Mouse (Mus musculus) lung, adult 2 months (tissue): Measurements from ENCODE around the gene Sap25. TPM values are rescaled to one million over a fixed set of nuclear protein-coding genes. Genes with fewer than 3 reads are reported as not detected.
A peak's percentile ranks its signal among the peaks of the same experiment; 100 is the strongest.

Experiments used
- DNase-seq: peaks from one replicate; pipeline ENCODE4 v3.0.0; 2022
- H3K4me1 ChIP-seq: fragments of 200-500 bp; 2 replicates; pipeline ENCODE4 v1.6.1; 2011; ENCODE audit warnings: low read length; ENCODE audit not compliant: control insufficient read depth, insufficient read depth
- H3K4me3 ChIP-seq: fragments of 200-500 bp; replicated peaks from 2 replicates; pipeline ENCODE3; 2011; ENCODE audit warnings: low read depth, mild to moderate bottlenecking, control low read depth, low read length; ENCODE audit errors: extremely low read depth
- CTCF ChIP-seq: fragments of 200-500 bp; IDR thresholded peaks from 2 replicates; pipeline ENCODE4 v1.5.1; 2011; ENCODE audit warnings: mild to moderate bottlenecking, low read length, control low read depth; ENCODE audit not compliant: insufficient read depth
- POLR2A ChIP-seq: fragments of 200-500 bp; IDR thresholded peaks from 2 replicates; pipeline ENCODE4 v1.6.1; 2011; ENCODE audit warnings: low read depth, mild to moderate bottlenecking, control low read depth, low read length, borderline replicate concordance; ENCODE audit errors: extremely low read depth
- WGBS: fragments of 180-500 bp; shearing (Covaris S2); methylation state at CpG from one replicate; pipeline ENCODE4 v1.1.7; 2018; 5-methylcytosine and 5-hydroxymethylcytosine counted together
- polyA plus RNA-seq: library from polyadenylated mRNA; depleted of rRNA; stranded (reverse); fragments of >200 nt; gene quantifications from 2 replicates; pipeline ENCODE4 v1.2.3, GENCODE M21; 2012

Sap25 gene
- polyA plus RNA-seq, 1 experiment = 162 TPM

- peaks cover 3% of the 10 kb centered on the region; the same call in 1 of the 2 replicates for H3K4me1 ChIP-seq
- DNase-seq = peak; percentile 70
- WGBS = 54% methylated on average over 12 of the region's 12 CpGs
- no peak for TF ChIP-seq POLR2A
- TF ChIP-seq CTCF = no peak
- no peak overlapping the region for H3K4me3 ChIP-seq
Observed at GRCm38 (mm10) chr5:137633397-137634084, 7.6 kb upstream of the Sap25 start.

- H3K4me3 ChIP-seq = no peak overlapping the region
- 57% methylated on average over 7 of the region's 7 CpGs for WGBS
- peaks cover 2% of the 10 kb centered on the region; the same call in 1 of the 2 replicates for H3K4me1 ChIP-seq
- TF ChIP-seq CTCF = no peak
- no peak for TF ChIP-seq POLR2A
- DNase-seq = peak; percentile 46
Observed at GRCm38 (mm10) chr5:137639472-137639871, 1.7 kb upstream of the Sap25 start.

GRCm38 (mm10) chr5:137642886-137643285, 1.8 kb downstream of the Sap25 start:
- no peak for DNase-seq
- Histone ChIP-seq H3K4me1 (peaks cover 2% of the 10 kb centered on the region; the same call in 1 of the 2 replicates), H3K4me3 (no peak overlapping the region)
- 39% methylated on average over 4 of the region's 4 CpGs for WGBS
- no peak for TF ChIP-seq CTCF
- TF ChIP-seq POLR2A = no peak

GRCm38 (mm10) chr5:137644484-137644883, 3.4 kb downstream of the Sap25 start:
- 59% methylated on average over 19 of the region's 19 CpGs for WGBS
- DNase-seq = no peak
- TF ChIP-seq POLR2A (no peak), CTCF (no peak)
- H3K4me1 ChIP-seq = peaks cover 2% of the 10 kb centered on the region; the same call in 1 of the 2 replicates
- no peak overlapping the region for H3K4me3 ChIP-seq

GRCm38 (mm10) chr5:137645091-137645651, 4.0 kb downstream of the Sap25 start:
- TF ChIP-seq POLR2A = no peak
- no peak for TF ChIP-seq CTCF
- H3K4me1 ChIP-seq = no peaks in the 10 kb centered on the region
- WGBS = 5% methylated on average over 44 of the region's 44 CpGs
- peak; percentile 48 for DNase-seq
- H3K4me3 ChIP-seq = peak overlapping the region; percentile 20

GRCm38 (mm10) chr5:137645652-137646091, 4.5 kb downstream of the Sap25 start, which contains the start of gene Irs3:
Gene Irs3, minus strand, starts transcription at chr5:137645714.
- TF ChIP-seq CTCF (no peak), POLR2A (peak; percentile 50; the same call in 1 of the 2 replicates)
- no peaks in the 10 kb centered on the region for H3K4me1 ChIP-seq
- peak within 1 kb of the TSS; percentile 20 for H3K4me3 ChIP-seq
- 30% methylated on average over 11 of the region's 11 CpGs for WGBS
- no peak for DNase-seq

- 43% methylated on average over 9 of the region's 9 CpGs for WGBS
- Histone ChIP-seq H3K4me3 (no peak overlapping the region), H3K4me1 (no peaks in the 10 kb centered on the region)
- TF ChIP-seq CTCF (no peak), POLR2A (no peak)
- DNase-seq = no peak
Observed at GRCm38 (mm10) chr5:137647827-137648601, 6.9 kb downstream of the Sap25 start.

- 41% methylated on average over 4 of the region's 4 CpGs for WGBS
- DNase-seq = no peak
- H3K4me3 ChIP-seq = no peak overlapping the region
- H3K4me1 ChIP-seq = no peaks in the 10 kb centered on the region
- TF ChIP-seq POLR2A (no peak), CTCF (no peak)
Observed at GRCm38 (mm10) chr5:137649251-137649650, 8.1 kb downstream of the Sap25 start.

- H3K4me3 ChIP-seq = no peak overlapping the region
- 33% methylated on average over 18 of the region's 18 CpGs for WGBS
- DNase-seq = no peak
- TF ChIP-seq CTCF (no peak), POLR2A (no peak)
- H3K4me1 ChIP-seq = no peaks in the 10 kb centered on the region
Observed at GRCm38 (mm10) chr5:137649669-137650571, 8.8 kb downstream of the Sap25 start.

GRCm38 (mm10) chr5:137652474-137652873, 11.3 kb downstream of the Sap25 start:
- 26% methylated on average over 3 of the region's 3 CpGs for WGBS
- TF ChIP-seq CTCF (peak; percentile 77), POLR2A (no peak)
- Histone ChIP-seq H3K4me3 (no peak overlapping the region), H3K4me1 (no peaks in the 10 kb centered on the region; the same call in 1 of the 2 replicates)
- DNase-seq = peak; percentile 59
